In the genomic region with DNA sequence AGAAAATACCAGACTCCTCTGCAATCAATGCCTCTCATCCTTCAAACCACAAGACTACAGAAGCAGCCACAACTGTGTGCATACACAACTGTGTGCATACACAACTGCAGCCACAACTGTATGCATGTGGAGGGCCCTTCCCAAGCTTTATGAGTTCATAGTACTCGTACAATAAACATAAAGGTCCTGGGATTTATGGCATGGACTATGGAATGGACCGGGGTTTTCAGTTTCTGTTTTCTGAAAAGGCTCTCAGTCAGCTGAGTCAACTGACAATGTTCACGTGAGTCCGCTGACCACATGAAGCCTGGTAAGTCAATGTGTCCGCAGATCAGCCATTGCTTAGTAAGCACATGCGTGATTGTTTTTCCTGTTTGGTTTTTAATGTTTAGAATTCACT, we compare ENCODE assay signal across 27 mouse cellular contexts. TPM values are rescaled to one million over a fixed set of nuclear protein-coding genes. Genes with fewer than 3 reads are reported as not detected.
DNase-seq lines count a peak whose midpoint lies in the region; ATAC-seq and TF ChIP-seq lines count a peak whose summit lies in the region.
"Had no signal": no experiment of that assay in that cellular context is flagged by ENCODE, and none has a peak within 500 bp of the region (broad histone marks: within the 10 kb centered on the region; RNA-seq: fewer than 3 reads in every experiment).

No protein-coding gene starts in this region.

- no peak for TF ChIP-seq POLR2A in MEL (IDR thresholded peaks at IDR 0.05; ENCODE audit: control insufficient read depth in 1 of 2, insufficient read depth in 1 of 2, low read depth in 1 of 2, low read length in 2 of 2, poor library complexity in 1 of 2)

- TF ChIP-seq EP300 in MEL (IDR thresholded peaks at IDR 0.05; ENCODE audit: low read depth in 1 of 2, low read length in 2 of 2): no peak

- no peak overlapping the region for H3K9ac ChIP-seq in MEL (ENCODE audit: control insufficient read depth, low read depth, low read length, poor library complexity, severe bottlenecking)
- H3K9ac ChIP-seq: heart, embryonic 15.5 days; hindbrain, embryonic 12.5 days; lung, embryonic 14.5 days; midbrain, embryonic 13.5 days; neural tube, embryonic 13.5 days had no signal

- peak; percentile 32; the same call in 1 of the 2 replicates for ATAC-seq in granulocyte monocyte progenitor cell, adult 5-6 weeks (replicated peaks; ENCODE audit: poor library complexity, severe bottlenecking)
- ATAC-seq: forebrain, embryonic 16.5 days; midbrain, embryonic 13.5 days had no signal

- TF ChIP-seq CTCF in MEL (IDR thresholded peaks at IDR 0.05 in 2 of 3, conservative IDR thresholded peaks at IDR 0.05 in 1 of 3; ENCODE audit: control insufficient read depth in 1 of 3, insufficient read depth in 1 of 3, low read depth in 2 of 3, low read length in 3 of 3, poor library complexity in 1 of 3, severe bottlenecking in 1 of 3): no peak

- no peaks in the 10 kb centered on the region for H3K27me3 ChIP-seq in MEL (ENCODE audit: control insufficient read depth in 1 of 2, insufficient read depth in 2 of 2, low read length in 2 of 2)
- H3K27me3 ChIP-seq: heart, embryonic 15.5 days; hindbrain, embryonic 12.5 days; liver, embryonic 13.5 days; midbrain, embryonic 13.5 days; neural tube, embryonic 13.5 days had no signal

- H3K27ac ChIP-seq in MEL (ENCODE audit: control insufficient read depth, low read depth, low read length) (0 out of 2 replicates have a peak overlapping the region, but pooled peaks have one; percentile 3), macrophage (peak overlapping the region; percentile 71)
- H3K27ac ChIP-seq: heart, embryonic 10.5 days; heart, embryonic 15.5 days; hindbrain, embryonic 12.5 days; midbrain, embryonic 13.5 days; neural tube, embryonic 13.5 days had no signal

- 62% methylated on average over 6 of the region's 6 CpGs for WGBS in macrophage (ENCODE audit: missing documents)

- H3K36me3 ChIP-seq in MEL (ENCODE audit: control insufficient read depth in 1 of 2, insufficient read depth in 2 of 2, low read length in 2 of 2) (peaks cover 40 to 53% of the 10 kb centered on the region in 2 experiments), macrophage (ENCODE audit: inconsistent target) (peaks cover 73% of the 10 kb centered on the region)

- H3K79me2 ChIP-seq in MEL (ENCODE audit: control insufficient read depth, insufficient read depth, low read length, poor library complexity) (peaks cover 11% of the 10 kb centered on the region), macrophage (ENCODE audit: inconsistent target) (peaks cover 96% of the 10 kb centered on the region)

- no peak for TF ChIP-seq RAD21 in MEL (IDR thresholded peaks at IDR 0.05; ENCODE audit: low read depth, low read length)

- DNase-seq in kidney, adult 18-20 months: peak; percentile 23
- DNase-seq in kidney, adult 11 months: no peak
- DNase-seq in MEL (ENCODE audit: low read depth, low spot score): no peak
- DNase-seq in lung, postnatal 25 days (ENCODE audit: low spot score): no peak
- DNase-seq in lung, postnatal 36 days: no peak
- no peak for DNase-seq in cerebellum, adult 18-20 months
- DNase-seq: adrenal gland, postnatal 25 days; cerebellum, adult 11 months; cerebellum, adult 9-11 months; gastrocnemius, postnatal 14 days; heart, adult 11 months; kidney, adult 9 months; kidney, postnatal 14 days; liver, embryonic 13.5 days; lung, embryonic 14.5 days; lung, postnatal 14 days; right cerebral cortex, postnatal 4 days; thymus, postnatal 4 days had no signal

- peaks cover 13 to 33% of the 10 kb centered on the region in 2 experiments for H3K4me1 ChIP-seq in MEL (ENCODE audit: control insufficient read depth in 1 of 2, insufficient read depth in 2 of 2, low read length in 2 of 2)
- H3K4me1 ChIP-seq: hindbrain, embryonic 12.5 days; midbrain, embryonic 13.5 days; neural tube, embryonic 13.5 days had no signal

- no peaks in the 10 kb centered on the region for H3K9me3 ChIP-seq in MEL (replicated peaks; ENCODE audit: insufficient read depth, low read length)
- H3K9me3 ChIP-seq: heart, embryonic 10.5 days; heart, embryonic 15.5 days; hindbrain, embryonic 12.5 days; liver, embryonic 13.5 days; midbrain, embryonic 13.5 days; neural tube, embryonic 13.5 days had no signal

- H3K4me3 ChIP-seq in MEL (ENCODE audit: control insufficient read depth in 1 of 2, insufficient read depth in 1 of 2, low read depth in 2 of 2, low read length in 2 of 2) (no peak overlapping the region), macrophage (ENCODE audit: inconsistent target) (no peak overlapping the region)
- H3K4me3 ChIP-seq: erythroblast, embryonic 14.5 days; heart, embryonic 10.5 days; heart, embryonic 15.5 days; hindbrain, embryonic 12.5 days; liver, embryonic 13.5 days; midbrain, embryonic 13.5 days; neural tube, embryonic 13.5 days had no signal

TF ChIP-seq in MEL, 35 proteins besides CTCF, POLR2A, EP300 and RAD21:
- TF ChIP-seq SIN3A (IDR thresholded peaks at IDR 0.05; ENCODE audit: low read length): 0 out of 2 replicates have a peak, but pooled peaks have one; percentile 20
- no peak for TF ChIP-seq TAL1 (IDR thresholded peaks at IDR 0.05; ENCODE audit: low read length)

RNA-seq across cellular contexts. Expression of a gene that starts 18.5 kb away (rescaled TPM):
- total RNA-seq in MEL (2012; rRNA removed): 44.9 and 48.2 TPM in 2 replicates
- polyA plus RNA-seq in MEL (2012; ENCODE audit: insufficient read depth in 1 of 2, insufficient read length in 2 of 2, low read depth in 1 of 2, low replicate concordance in 2 of 2, missing spikeins in 1 of 2): 100 to 1,000 TPM; 164 to 356 TPM
- total RNA-seq in granulocyte monocyte progenitor cell, adult 5-6 weeks (2014; fragmentation: Nextera tagmentation): 99.0 and 109 TPM in 2 replicates
- 99.5 and 108 TPM in 2 replicates for total RNA-seq in granulocyte monocyte progenitor cell, adult 5-6 weeks (2017)
- total RNA-seq in macrophage (2018; cell fraction: chromatin; rRNA removed): 100 to 1,000 TPM in 20 of 26 experiments, 10 to 100 TPM in 6; 45.8 to 392 (median 182) TPM
- 100 to 1,000 TPM in 24 of 26 experiments, 10 to 100 TPM in 2; 91.4 to 232 (median 145) TPM for total RNA-seq in macrophage (2018; cell fraction: cytosol; rRNA removed)
- total RNA-seq in macrophage (2018; cell fraction: nucleus; rRNA removed): 100 to 1,000 TPM in 20 of 26 experiments, 10 to 100 TPM in 6; 44.6 to 417 (median 172) TPM
- 104 to 248 TPM (median 153 TPM) in 3 replicates for polyA plus RNA-seq in macrophage (2018)
